Mouse (Mus musculus): ENCODE measurements around the gene Syne3. TPM values are rescaled to one million over a fixed set of nuclear protein-coding genes. Genes with fewer than 3 reads are reported as not detected.

The Syne3 gene
- polyA plus RNA-seq, 1 experiment from 2014 or later, result 0.16 TPM

- Histone ChIP-seq H3K9ac (ENCODE audit: low read depth, low read length) (no peak overlapping the region), H3K27me3 (ENCODE audit: control insufficient read depth, insufficient read depth, low read depth, low read length) (0 out of 2 replicates have a peak, but pooled peaks cover 3% of the 10 kb centered on the region), H3K4me1 (ENCODE audit: control insufficient read depth, insufficient read depth, low read length) (peaks cover 2% of the 10 kb centered on the region; the same call in 1 of the 2 replicates), H3K27ac (ENCODE audit: low read length) (no peak overlapping the region), H3K36me3 (ENCODE audit: control insufficient read depth, insufficient read depth, low read length) (no peaks in the 10 kb centered on the region), H3K4me2 (ENCODE audit: low read length) (no peak overlapping the region), H3K4me3 (ENCODE audit: low read depth, low read length) (no peak overlapping the region), H3K9me3 (replicated peaks; ENCODE audit: control insufficient read depth, low read length, poor library complexity, severe bottlenecking) (no peaks in the 10 kb centered on the region)
- WGBS, result 71% methylated on average over 10 of the region's 10 CpGs
- ATAC-seq, result no peak
Observed at GRCm38 (mm10) chr12:105016639-105017038, 7.0 kb upstream of the Syne3 start.

- Histone ChIP-seq H3K4me2 (ENCODE audit: low read length) (no peak overlapping the region), H3K36me3 (ENCODE audit: control insufficient read depth, insufficient read depth, low read length) (no peaks in the 10 kb centered on the region), H3K9ac (ENCODE audit: low read depth, low read length) (no peak overlapping the region), H3K27me3 (ENCODE audit: control insufficient read depth, insufficient read depth, low read depth, low read length) (peaks cover 6% of the 10 kb centered on the region; the same call in 1 of the 2 replicates), H3K4me1 (ENCODE audit: control insufficient read depth, insufficient read depth, low read length) (peaks cover 2% of the 10 kb centered on the region; the same call in 1 of the 2 replicates), H3K27ac (ENCODE audit: low read length) (no peak overlapping the region), H3K4me3 (ENCODE audit: low read depth, low read length) (no peak overlapping the region), H3K9me3 (replicated peaks; ENCODE audit: control insufficient read depth, low read length, poor library complexity, severe bottlenecking) (no peaks in the 10 kb centered on the region)
- no peak for ATAC-seq
- WGBS, result 71% methylated on average over 4 of the region's 4 CpGs
Observed at GRCm38 (mm10) chr12:105016199-105016598, 6.6 kb upstream of the Syne3 start.

GRCm38 (mm10) chr12:105013065-105013464, 3.5 kb upstream of the Syne3 start:
- Histone ChIP-seq H3K4me2 (ENCODE audit: low read length) (no peak overlapping the region), H3K9ac (ENCODE audit: low read depth, low read length) (no peak overlapping the region), H3K27me3 (ENCODE audit: control insufficient read depth, insufficient read depth, low read depth, low read length) (peaks cover 25% of the 10 kb centered on the region), H3K36me3 (ENCODE audit: control insufficient read depth, insufficient read depth, low read length) (no peaks in the 10 kb centered on the region), H3K4me1 (ENCODE audit: control insufficient read depth, insufficient read depth, low read length) (peaks cover 11% of the 10 kb centered on the region), H3K27ac (ENCODE audit: low read length) (no peak overlapping the region), H3K9me3 (replicated peaks; ENCODE audit: control insufficient read depth, low read length, poor library complexity, severe bottlenecking) (no peaks in the 10 kb centered on the region), H3K4me3 (ENCODE audit: low read depth, low read length) (no peak overlapping the region)
- no peak for ATAC-seq
- 56% methylated on average over 17 of the region's 17 CpGs for WGBS

- H3K9me3 ChIP-seq (replicated peaks; ENCODE audit: control insufficient read depth, low read length, poor library complexity, severe bottlenecking), result no peaks in the 10 kb centered on the region
- no peak for ATAC-seq
- peaks cover 33% of the 10 kb centered on the region for H3K27me3 ChIP-seq (ENCODE audit: control insufficient read depth, insufficient read depth, low read depth, low read length)
- no peak overlapping the region for H3K4me2 ChIP-seq (ENCODE audit: low read length)
- 94% methylated on average over 4 of the region's 4 CpGs for WGBS
- H3K4me1 ChIP-seq (ENCODE audit: control insufficient read depth, insufficient read depth, low read length), result peaks cover 11% of the 10 kb centered on the region
- H3K4me3 ChIP-seq (ENCODE audit: low read depth, low read length), result no peak overlapping the region
- no peaks in the 10 kb centered on the region for H3K36me3 ChIP-seq (ENCODE audit: control insufficient read depth, insufficient read depth, low read length)
- H3K27ac ChIP-seq (ENCODE audit: low read length), result no peak overlapping the region
- no peak overlapping the region for H3K9ac ChIP-seq (ENCODE audit: low read depth, low read length)
Observed at GRCm38 (mm10) chr12:105012314-105012713, 2.7 kb upstream of the Syne3 start.

GRCm38 (mm10) chr12:105011589-105011988, 2.0 kb upstream of the Syne3 start:
- Histone ChIP-seq H3K4me1 (ENCODE audit: control insufficient read depth, insufficient read depth, low read length) (peaks cover 11% of the 10 kb centered on the region), H3K4me2 (ENCODE audit: low read length) (no peak overlapping the region), H3K27me3 (ENCODE audit: control insufficient read depth, insufficient read depth, low read depth, low read length) (peaks cover 34% of the 10 kb centered on the region), H3K9ac (ENCODE audit: low read depth, low read length) (no peak overlapping the region), H3K4me3 (ENCODE audit: low read depth, low read length) (no peak overlapping the region), H3K9me3 (replicated peaks; ENCODE audit: control insufficient read depth, low read length, poor library complexity, severe bottlenecking) (no peaks in the 10 kb centered on the region), H3K36me3 (ENCODE audit: control insufficient read depth, insufficient read depth, low read length) (no peaks in the 10 kb centered on the region), H3K27ac (ENCODE audit: low read length) (no peak overlapping the region)
- ATAC-seq, result no peak
- 90% methylated on average over 1 of the region's 1 CpGs for WGBS

GRCm38 (mm10) chr12:105010213-105010790, 693 bp upstream of the Syne3 start:
- peak; percentile 19; the same call in 1 of the 2 replicates for ATAC-seq

GRCm38 (mm10) chr12:105008752-105009178, 844 bp downstream of the Syne3 start:
- peak; percentile 67; the same call in 1 of the 2 replicates for ATAC-seq
- Histone ChIP-seq H3K4me2 (ENCODE audit: low read length) (peak overlapping the region; percentile 97), H3K27me3 (ENCODE audit: control insufficient read depth, insufficient read depth, low read depth, low read length) (peaks cover 34% of the 10 kb centered on the region), H3K9ac (ENCODE audit: low read depth, low read length) (no peak overlapping the region), H3K9me3 (replicated peaks; ENCODE audit: control insufficient read depth, low read length, poor library complexity, severe bottlenecking) (no peaks in the 10 kb centered on the region), H3K4me3 (ENCODE audit: low read depth, low read length) (no peak overlapping the region), H3K4me1 (ENCODE audit: control insufficient read depth, insufficient read depth, low read length) (peaks cover 11% of the 10 kb centered on the region), H3K36me3 (ENCODE audit: control insufficient read depth, insufficient read depth, low read length) (no peaks in the 10 kb centered on the region), H3K27ac (ENCODE audit: low read length) (no peak overlapping the region)
- WGBS, result under 1% methylated on average over 13 of the region's 13 CpGs

More at GRCm38 (mm10) chr12:105010213-105010790, 693 bp upstream of the Syne3 start:
- Histone ChIP-seq H3K27me3 (ENCODE audit: control insufficient read depth, insufficient read depth, low read depth, low read length) (peaks cover 34% of the 10 kb centered on the region), H3K4me2 (ENCODE audit: low read length) (peak overlapping the region; percentile 97), H3K27ac (ENCODE audit: low read length) (no peak overlapping the region), H3K4me3 (ENCODE audit: low read depth, low read length) (peak overlapping the region; percentile 61), H3K9me3 (replicated peaks; ENCODE audit: control insufficient read depth, low read length, poor library complexity, severe bottlenecking) (no peaks in the 10 kb centered on the region), H3K9ac (ENCODE audit: low read depth, low read length) (peak overlapping the region; percentile 68), H3K36me3 (ENCODE audit: control insufficient read depth, insufficient read depth, low read length) (no peaks in the 10 kb centered on the region), H3K4me1 (ENCODE audit: control insufficient read depth, insufficient read depth, low read length) (peaks cover 11% of the 10 kb centered on the region)
- 19% methylated on average over 9 of the region's 9 CpGs for WGBS

- peaks cover 34% of the 10 kb centered on the region for H3K27me3 ChIP-seq (ENCODE audit: control insufficient read depth, insufficient read depth, low read depth, low read length)
- H3K9me3 ChIP-seq (replicated peaks; ENCODE audit: control insufficient read depth, low read length, poor library complexity, severe bottlenecking), result no peaks in the 10 kb centered on the region
- no peak overlapping the region for H3K9ac ChIP-seq (ENCODE audit: low read depth, low read length)
- H3K4me3 ChIP-seq (ENCODE audit: low read depth, low read length), result no peak overlapping the region
- no peak overlapping the region for H3K27ac ChIP-seq (ENCODE audit: low read length)
- H3K4me1 ChIP-seq (ENCODE audit: control insufficient read depth, insufficient read depth, low read length), result peaks cover 11% of the 10 kb centered on the region
- 76% methylated on average over 2 of the region's 2 CpGs for WGBS
- H3K36me3 ChIP-seq (ENCODE audit: control insufficient read depth, insufficient read depth, low read length), result no peaks in the 10 kb centered on the region
- no peak overlapping the region for H3K4me2 ChIP-seq (ENCODE audit: low read length)
- ATAC-seq, result no peak
Observed at GRCm38 (mm10) chr12:105008150-105008549, 1.5 kb downstream of the Syne3 start.

- H3K9ac ChIP-seq (ENCODE audit: low read depth, low read length), result no peak overlapping the region
- no peak overlapping the region for H3K4me3 ChIP-seq (ENCODE audit: low read depth, low read length)
- no peaks in the 10 kb centered on the region for H3K36me3 ChIP-seq (ENCODE audit: control insufficient read depth, insufficient read depth, low read length)
- no peak for ATAC-seq
- peaks cover 27% of the 10 kb centered on the region for H3K27me3 ChIP-seq (ENCODE audit: control insufficient read depth, insufficient read depth, low read depth, low read length)
- H3K4me1 ChIP-seq (ENCODE audit: control insufficient read depth, insufficient read depth, low read length), result peaks cover 11% of the 10 kb centered on the region
- no peaks in the 10 kb centered on the region for H3K9me3 ChIP-seq (replicated peaks; ENCODE audit: control insufficient read depth, low read length, poor library complexity, severe bottlenecking)
- no peak overlapping the region for H3K27ac ChIP-seq (ENCODE audit: low read length)
- WGBS, result 69% methylated on average over 2 of the region's 2 CpGs
- H3K4me2 ChIP-seq (ENCODE audit: low read length), result no peak overlapping the region
Observed at GRCm38 (mm10) chr12:105005715-105005972, 4.0 kb downstream of the Syne3 start.

All from midbrain, embryonic 16.5 days (tissue).